Mouse (Mus musculus): ENCODE results near the gene Lrrtm4.

Lrrtm4 gene

GRCm38 (mm10) chr6:80750769-80751168 lies 732.1 kb downstream of the Lrrtm4 start:
- DNase-seq, result no peak

- DNase-seq, result no peak
These were observed 742.0 kb downstream of the Lrrtm4 start for GRCm38 (mm10) chr6:80760641-80761204.

- DNase-seq, result peak; percentile 16
These were observed 767.6 kb downstream of the Lrrtm4 start for GRCm38 (mm10) chr6:80786282-80786681.

- DNase-seq, result no peak
These were observed 805.1 kb downstream of the Lrrtm4 start for GRCm38 (mm10) chr6:80823753-80824152.

- no peak for DNase-seq
These were observed 821.1 kb downstream of the Lrrtm4 start for GRCm38 (mm10) chr6:80839784-80840183.

GRCm38 (mm10) chr6:80845294-80845693 lies 826.6 kb downstream of the Lrrtm4 start:
- DNase-seq, result no peak

GRCm38 (mm10) chr6:80856910-80857543 lies 838.4 kb downstream of the Lrrtm4 start:
- peak; percentile 13 for DNase-seq
